Mouse (Mus musculus): Measurements from ENCODE around the gene Ptpre. TPM values are rescaled to one million over a fixed set of nuclear protein-coding genes. Genes with fewer than 3 reads are reported as not detected.
"Not testable (repeated sequence)": the region's sequence is repeated elsewhere in the genome, so short reads cannot be mapped to it uniquely, and the experiment has no call there.

Ptpre gene
- polyA plus RNA-seq (2015; fragmentation: Nextera tagmentation; extraction: Ambion mirVana), result 10.0 and 11.0 TPM in 2 replicates

DNA sequence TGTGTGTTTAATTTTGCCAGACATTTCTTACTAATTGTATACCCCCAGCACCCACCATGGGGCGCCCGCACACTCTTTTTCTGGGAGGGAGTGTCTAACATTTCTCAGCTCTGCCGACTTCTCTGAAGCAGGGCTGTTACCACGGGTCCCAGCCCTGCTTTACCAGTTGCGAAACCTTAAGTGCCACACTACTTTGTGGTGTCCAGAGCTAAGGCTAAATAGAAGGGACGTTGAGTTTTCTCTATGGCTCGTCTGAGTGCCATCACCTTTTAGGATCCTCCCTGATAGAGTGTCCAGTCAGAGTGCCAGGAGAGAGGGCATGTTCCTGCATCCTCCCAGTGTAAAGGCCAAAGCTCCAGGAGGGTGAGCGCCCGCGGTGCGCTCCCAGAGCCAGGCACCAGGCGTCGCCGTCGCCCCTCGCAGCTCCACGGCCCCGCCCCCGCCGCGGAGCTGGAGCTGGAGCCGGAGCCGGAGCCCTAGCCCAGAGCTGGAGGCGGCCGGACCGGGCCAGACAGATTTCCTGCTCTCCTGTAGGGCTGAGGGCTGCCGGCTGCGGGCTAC lies at the start of gene Ptpre:
TSS of gene Ptpre (plus strand) at position 141 of the 561 bp plus-strand sequence.
- 4% methylated on average over 28 of the region's 28 CpGs for WGBS
- Histone ChIP-seq H3K27ac (replicated peaks) (peak within 1 kb of the TSS; percentile 92), H3K9ac (replicated peaks) (peak within 1 kb of the TSS; percentile 86), H3K27me3 (replicated peaks) (peaks cover 7% of the 10 kb centered on the region; the same call in 1 of the 2 replicates), H3K9me3 (replicated peaks) (no peaks in the 10 kb centered on the region), H3K4me2 (peak within 1 kb of the TSS; percentile 91), H3K4me3 (replicated peaks) (peak within 1 kb of the TSS; percentile 80), H3K4me1 (peaks cover 20% of the 10 kb centered on the region), H3K36me3 (no peaks in the 10 kb centered on the region)
- ATAC-seq (ENCODE audit: low FRiP score), result peak; percentile 97

DNA sequence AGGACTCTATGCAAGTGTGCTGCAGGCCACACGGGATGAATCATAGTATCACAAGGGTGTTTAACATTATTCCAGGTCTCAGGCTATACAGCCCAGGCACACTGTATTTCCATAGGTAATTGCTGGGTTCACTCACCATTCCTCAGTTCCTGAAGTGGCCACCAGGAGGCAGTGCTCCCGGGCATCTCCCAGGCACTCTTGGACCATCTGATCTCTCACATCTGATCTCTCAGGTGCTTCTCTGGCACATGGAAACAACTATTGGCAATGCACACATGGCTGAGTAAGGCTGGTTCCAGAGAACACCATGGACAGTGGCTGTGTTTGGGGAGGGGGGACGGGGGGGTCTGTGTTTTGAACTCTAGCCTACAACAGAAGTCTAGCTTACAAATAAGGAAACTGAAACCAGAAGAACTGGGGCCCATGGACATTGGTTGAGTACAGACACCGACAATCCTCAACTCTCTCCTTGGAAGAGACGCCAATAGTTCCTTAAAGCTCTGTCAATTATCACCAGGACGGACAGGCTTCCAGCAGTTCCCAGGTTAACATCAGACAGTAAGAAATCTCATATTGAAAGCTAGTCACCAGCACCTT lies 49.0 kb upstream of the Ptpre start:
- Histone ChIP-seq H3K27ac (replicated peaks) (no peak overlapping the region), H3K4me2 (no peak overlapping the region), H3K27me3 (replicated peaks) (peaks cover 6% of the 10 kb centered on the region; the same call in 1 of the 2 replicates), H3K4me3 (replicated peaks) (no peak overlapping the region), H3K36me3 (no peaks in the 10 kb centered on the region), H3K4me1 (peaks cover 28% of the 10 kb centered on the region), H3K9me3 (replicated peaks) (no peaks in the 10 kb centered on the region), H3K9ac (replicated peaks) (no peak overlapping the region)
- ATAC-seq (ENCODE audit: low FRiP score), result no peak
- 74% methylated on average over 6 of the region's 6 CpGs for WGBS

DNA sequence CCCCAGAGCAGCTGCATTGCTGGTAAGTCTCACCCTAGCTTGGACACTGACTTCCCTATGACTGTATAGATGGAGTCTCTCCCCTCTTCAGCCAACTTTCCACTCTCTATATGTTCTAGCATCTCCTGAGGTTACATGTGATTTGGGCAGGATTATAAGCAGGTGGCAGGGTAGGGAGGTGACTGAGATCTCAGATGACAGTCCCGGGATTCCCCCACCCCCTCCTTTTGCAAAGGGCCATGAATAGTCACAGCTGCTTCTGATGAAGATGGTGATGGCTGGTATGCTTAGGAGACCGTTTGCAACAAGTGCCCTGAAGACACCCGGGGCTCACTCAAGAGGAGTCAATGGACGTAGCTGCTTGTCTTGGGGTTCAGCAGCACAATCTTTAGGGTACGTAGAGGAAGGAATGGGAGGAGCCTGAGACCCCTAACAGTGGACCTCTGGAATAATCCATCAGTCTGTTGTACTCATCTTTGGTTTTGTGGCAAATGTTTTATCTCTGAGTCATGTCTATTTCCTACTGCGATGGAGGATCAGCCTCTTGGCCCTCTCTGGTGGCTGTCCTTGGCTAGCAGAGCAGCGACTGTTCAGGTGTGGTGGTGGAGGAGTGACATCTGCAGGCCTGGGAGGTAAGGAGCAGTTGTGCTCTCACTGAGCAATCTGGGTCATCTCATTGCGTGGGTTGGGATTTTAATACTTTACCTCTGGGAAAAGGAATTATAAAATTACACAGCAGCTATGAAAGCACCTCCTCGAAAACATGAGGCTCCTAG lies 47.4 kb upstream of the Ptpre start:
- Histone ChIP-seq H3K27ac (replicated peaks) (no peak overlapping the region), H3K4me2 (no peak overlapping the region), H3K4me1 (peaks cover 25% of the 10 kb centered on the region), H3K9ac (replicated peaks) (no peak overlapping the region), H3K9me3 (replicated peaks) (no peaks in the 10 kb centered on the region), H3K36me3 (no peaks in the 10 kb centered on the region), H3K27me3 (replicated peaks) (no peaks in the 10 kb centered on the region), H3K4me3 (replicated peaks) (no peak overlapping the region)
- ATAC-seq (ENCODE audit: low FRiP score), result no peak
- 80% methylated on average over 9 of the region's 9 CpGs for WGBS

- no peaks in the 10 kb centered on the region for H3K9me3 ChIP-seq (replicated peaks)
- H3K4me2 ChIP-seq, result no peak overlapping the region
- ATAC-seq (ENCODE audit: low FRiP score), result no peak
- WGBS, result 57% methylated on average over 8 of the region's 8 CpGs
- H3K36me3 ChIP-seq, result no peaks in the 10 kb centered on the region
- peaks cover 20% of the 10 kb centered on the region for H3K4me1 ChIP-seq
- H3K27me3 ChIP-seq (replicated peaks), result no peaks in the 10 kb centered on the region
- H3K9ac ChIP-seq (replicated peaks), result no peak overlapping the region
- H3K4me3 ChIP-seq (replicated peaks), result no peak overlapping the region
- no peak overlapping the region for H3K27ac ChIP-seq (replicated peaks)
Measured at GRCm38 (mm10) chr7:135490500-135490886, 46.8 kb upstream of the Ptpre start.

DNA sequence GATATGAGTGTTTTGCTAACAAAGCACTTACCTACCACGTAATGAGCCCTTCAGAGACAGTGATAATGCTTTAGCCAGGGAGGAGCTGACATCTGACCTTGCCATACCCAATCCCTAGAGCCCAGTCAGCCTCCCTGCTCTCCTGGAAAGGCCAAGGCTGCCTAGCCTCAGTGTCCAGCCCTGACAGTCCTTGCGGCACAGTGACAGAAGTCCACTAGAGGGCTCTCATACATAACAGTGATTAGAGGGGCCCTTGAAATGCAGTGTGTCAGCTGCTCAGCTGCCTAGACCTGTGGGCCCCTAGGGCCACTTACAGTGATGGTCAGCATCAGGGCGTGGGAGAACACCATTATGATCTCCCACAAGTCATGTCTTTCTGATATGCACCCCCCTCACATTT lies 42.0 kb upstream of the Ptpre start:
- no peak overlapping the region for H3K4me2 ChIP-seq
- H3K9me3 ChIP-seq (replicated peaks), result no peaks in the 10 kb centered on the region
- no peaks in the 10 kb centered on the region for H3K4me1 ChIP-seq
- no peak overlapping the region for H3K4me3 ChIP-seq (replicated peaks)
- 47% methylated on average over 3 of the region's 3 CpGs for WGBS
- no peak for ATAC-seq (ENCODE audit: low FRiP score)
- H3K27ac ChIP-seq (replicated peaks), result no peak overlapping the region
- H3K9ac ChIP-seq (replicated peaks), result no peak overlapping the region
- H3K36me3 ChIP-seq, result no peaks in the 10 kb centered on the region
- H3K27me3 ChIP-seq (replicated peaks), result no peaks in the 10 kb centered on the region

GRCm38 (mm10) chr7:135498565-135499186 lies 38.6 kb upstream of the Ptpre start:
- WGBS, result 84% methylated on average over 3 of the region's 3 CpGs
- H3K27ac ChIP-seq (replicated peaks), result no peak overlapping the region
- no peaks in the 10 kb centered on the region for H3K4me1 ChIP-seq
- no peaks in the 10 kb centered on the region for H3K27me3 ChIP-seq (replicated peaks)
- ATAC-seq (ENCODE audit: low FRiP score), result no peak
- H3K9me3 ChIP-seq (replicated peaks), result no peaks in the 10 kb centered on the region
- H3K9ac ChIP-seq (replicated peaks), result no peak overlapping the region
- no peaks in the 10 kb centered on the region for H3K36me3 ChIP-seq
- no peak overlapping the region for H3K4me2 ChIP-seq
- no peak overlapping the region for H3K4me3 ChIP-seq (replicated peaks)

GRCm38 (mm10) chr7:135499403-135499802 lies 37.9 kb upstream of the Ptpre start:
- Histone ChIP-seq H3K4me1 (no peaks in the 10 kb centered on the region), H3K9ac (replicated peaks) (no peak overlapping the region), H3K36me3 (no peaks in the 10 kb centered on the region), H3K9me3 (replicated peaks) (no peaks in the 10 kb centered on the region), H3K4me3 (replicated peaks) (no peak overlapping the region), H3K27ac (replicated peaks) (no peak overlapping the region), H3K27me3 (replicated peaks) (no peaks in the 10 kb centered on the region), H3K4me2 (no peak overlapping the region)
- ATAC-seq (ENCODE audit: low FRiP score), result no peak
- 78% methylated on average over 2 of the region's 2 CpGs for WGBS

DNA sequence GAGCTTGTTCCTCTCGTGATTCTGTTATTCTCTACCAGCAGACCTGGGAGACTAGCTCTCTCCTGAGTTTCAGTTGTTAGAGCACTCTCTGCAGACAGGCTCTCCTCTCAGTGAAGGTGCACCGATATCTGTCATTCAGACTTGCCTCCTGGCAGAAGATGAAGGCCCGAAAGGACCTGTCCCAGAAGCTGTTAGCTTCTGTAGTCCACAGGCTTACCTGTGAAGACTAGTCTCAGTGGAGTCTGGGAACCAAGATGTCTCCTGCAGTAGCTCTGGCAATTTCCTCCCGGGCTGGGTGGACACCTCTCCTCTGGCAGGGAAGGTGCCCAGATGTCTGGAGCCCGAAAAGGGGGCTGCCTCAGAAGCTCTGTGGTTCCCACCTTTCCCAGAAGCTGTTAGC lies 30.8 kb upstream of the Ptpre start:
- H3K27ac ChIP-seq (replicated peaks); H3K4me1 ChIP-seq; H3K4me2 ChIP-seq; H3K9me3 ChIP-seq (replicated peaks); ATAC-seq (ENCODE audit: low FRiP score); H3K36me3 ChIP-seq; H3K4me3 ChIP-seq (replicated peaks); H3K27me3 ChIP-seq (replicated peaks); H3K9ac ChIP-seq (replicated peaks): not testable (repeated sequence)
- 95% methylated on average over 5 of the region's 5 CpGs for WGBS

DNA sequence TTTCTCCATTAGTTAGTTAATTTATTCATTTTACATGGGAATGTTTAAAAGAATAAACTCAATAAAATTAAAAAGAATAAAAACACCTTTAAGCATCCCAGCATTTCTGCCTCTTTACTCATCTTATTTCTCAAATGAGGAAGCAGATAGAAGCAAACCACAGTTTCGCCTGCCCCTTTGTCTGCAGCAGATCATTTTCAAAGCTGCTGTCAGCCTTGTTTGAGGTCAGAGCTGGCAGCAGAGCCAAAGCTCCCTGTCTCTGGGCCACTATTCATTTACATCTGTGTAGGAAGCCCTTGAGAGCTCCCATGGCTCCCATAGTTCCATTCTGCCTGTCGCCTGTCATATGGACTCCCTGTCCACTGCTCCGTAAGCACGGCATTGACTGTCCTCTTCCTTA lies 28.7 kb upstream of the Ptpre start:
- Histone ChIP-seq H3K4me3 (replicated peaks) (no peak overlapping the region), H3K4me2 (no peak overlapping the region), H3K4me1 (no peaks in the 10 kb centered on the region), H3K27ac (replicated peaks) (no peak overlapping the region), H3K9me3 (replicated peaks) (no peaks in the 10 kb centered on the region), H3K9ac (replicated peaks) (no peak overlapping the region), H3K36me3 (no peaks in the 10 kb centered on the region), H3K27me3 (replicated peaks) (no peaks in the 10 kb centered on the region)
- 78% methylated on average over 4 of the region's 4 CpGs for WGBS
- no peak for ATAC-seq (ENCODE audit: low FRiP score)

DNA sequence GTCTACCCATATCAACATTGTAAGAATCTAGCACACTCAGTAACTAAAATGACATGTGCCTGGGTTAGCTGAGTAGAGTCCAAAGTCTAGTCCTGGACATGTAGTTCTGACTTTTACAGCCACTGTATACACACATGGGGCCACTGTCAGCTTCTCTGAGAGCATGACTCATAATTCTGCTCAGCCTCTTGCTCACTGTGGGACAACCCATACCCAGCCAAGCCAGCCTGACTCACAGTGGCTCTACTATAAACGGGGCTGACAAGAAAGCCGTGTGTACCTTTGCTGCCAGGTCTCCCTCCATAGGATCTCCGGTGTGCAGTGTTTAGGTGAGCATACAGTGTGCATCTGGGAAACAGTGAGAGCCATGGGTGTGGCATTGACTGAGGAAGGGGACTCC lies 28.0 kb upstream of the Ptpre start:
- Histone ChIP-seq H3K36me3 (no peaks in the 10 kb centered on the region), H3K27ac (replicated peaks) (no peak overlapping the region), H3K27me3 (replicated peaks) (no peaks in the 10 kb centered on the region), H3K4me1 (no peaks in the 10 kb centered on the region), H3K4me3 (replicated peaks) (no peak overlapping the region), H3K9me3 (replicated peaks) (no peaks in the 10 kb centered on the region), H3K9ac (replicated peaks) (no peak overlapping the region), H3K4me2 (no peak overlapping the region)
- no peak for ATAC-seq (ENCODE audit: low FRiP score)
- 94% methylated on average over 3 of the region's 3 CpGs for WGBS

DNA sequence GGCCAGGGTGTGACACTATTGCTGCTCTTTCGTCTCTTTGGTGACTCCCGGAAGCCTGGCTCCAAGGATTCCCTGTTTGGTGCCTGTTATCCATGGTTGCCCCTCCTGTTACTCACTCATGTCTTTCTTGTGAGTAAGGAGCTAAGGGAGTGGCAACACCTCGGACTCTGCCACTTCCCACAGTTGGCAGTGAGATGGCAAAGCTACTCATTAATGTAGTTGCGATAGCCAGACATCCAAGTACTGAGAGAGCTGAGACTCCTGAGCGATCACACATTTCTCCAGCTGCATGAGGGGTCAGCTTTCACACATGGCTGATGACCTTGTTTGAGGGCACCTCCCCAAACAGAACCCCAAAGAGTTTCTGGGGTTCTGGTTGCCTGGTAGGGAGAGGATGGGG lies 26.9 kb upstream of the Ptpre start:
- no peaks in the 10 kb centered on the region for H3K4me1 ChIP-seq
- no peak overlapping the region for H3K4me2 ChIP-seq
- no peak overlapping the region for H3K27ac ChIP-seq (replicated peaks)
- H3K9ac ChIP-seq (replicated peaks), result no peak overlapping the region
- H3K27me3 ChIP-seq (replicated peaks), result no peaks in the 10 kb centered on the region
- H3K9me3 ChIP-seq (replicated peaks), result no peaks in the 10 kb centered on the region
- H3K36me3 ChIP-seq, result no peaks in the 10 kb centered on the region
- WGBS, result 89% methylated on average over 5 of the region's 5 CpGs
- H3K4me3 ChIP-seq (replicated peaks), result no peak overlapping the region
- ATAC-seq (ENCODE audit: low FRiP score), result no peak

GRCm38 (mm10) chr7:135511723-135512122 lies 25.6 kb upstream of the Ptpre start:
- no peak for ATAC-seq (ENCODE audit: low FRiP score)
- Histone ChIP-seq H3K9me3 (replicated peaks) (no peaks in the 10 kb centered on the region), H3K4me1 (no peaks in the 10 kb centered on the region), H3K27me3 (replicated peaks) (no peaks in the 10 kb centered on the region), H3K4me2 (no peak overlapping the region), H3K27ac (replicated peaks) (no peak overlapping the region), H3K4me3 (replicated peaks) (no peak overlapping the region), H3K36me3 (no peaks in the 10 kb centered on the region), H3K9ac (replicated peaks) (no peak overlapping the region)
- WGBS, result 85% methylated on average over 3 of the region's 3 CpGs

Data from neural tube, embryonic 15.5 days (tissue).